9 mouse cellular contexts compared by ENCODE assay signal in genomic region chr14:20983832-20984231, GRCm38 (mm10). TPM values are rescaled to one million over a fixed set of nuclear protein-coding genes. Genes with fewer than 3 reads are reported as not detected.
DNase-seq lines count a peak whose midpoint lies in the region; ATAC-seq lines count a peak whose summit lies in the region.
"Had no signal": no experiment of that assay in that cellular context is flagged by ENCODE, and none has a peak within 500 bp of the region (broad histone marks: within the 10 kb centered on the region; RNA-seq: fewer than 3 reads in every experiment).

No protein-coding gene starts in this region.

- no peak for ATAC-seq in cerebellum, adult (ENCODE audit: insufficient number of reproducible peaks, low FRiP score, low TSS enrichment)
- ATAC-seq in inflammation-experienced regulatory T-cells, adult 6 months, result no peak

- peak; percentile 15 for DNase-seq in cerebellum, adult 11 months
- DNase-seq in urinary bladder, postnatal 36 days (ENCODE audit: low spot score in 2 of 2), result peak; percentile 4 to 31
- no peak for DNase-seq in urinary bladder, postnatal 25 days (ENCODE audit: low spot score)
- peak; percentile 88 for DNase-seq in kidney, postnatal 14 days
- DNase-seq in lung, postnatal 25 days (ENCODE audit: low spot score), result peak; percentile 81
- no peak for DNase-seq in embryo, embryonic 9.5 days (ENCODE audit: extremely low spot score)
- DNase-seq: liver, embryonic 13.5 days had no signal

RNA-seq across cellular contexts. Expression of gene Vcl, which starts 54.6 kb away (rescaled TPM):
- 1 to 10 TPM; 1.1 to 2.8 (median 1.6) TPM for polyA plus RNA-seq in inflammation-experienced regulatory T-cells, adult 6 months (2017; shearing (Covaris generic))

Comparison
In these comparisons a context has a peak if more than half of its experiments do, and no peak if none do; other contexts are left out.
1. DNase-seq: peak in cerebellum, adult 11 months (single experiment), urinary bladder, postnatal 36 days (2 of 2), kidney, postnatal 14 days (single experiment) and lung, postnatal 25 days (single experiment); none in urinary bladder, postnatal 25 days (single experiment) and embryo, embryonic 9.5 days (single experiment).